Mouse (Mus musculus) kidney, postnatal 14 days (tissue): Measurements from ENCODE around the gene Cspg4.
"Not testable (repeated sequence)": the region's sequence is repeated elsewhere in the genome, so short reads cannot be mapped to it uniquely, and the experiment has no call there.

ENCODE experiments used
- DNase-seq: peaks from one replicate; pipeline ENCODE4 v3.0.0; 2022; ENCODE audit warnings: mixed read lengths

The Cspg4 gene

DNA sequence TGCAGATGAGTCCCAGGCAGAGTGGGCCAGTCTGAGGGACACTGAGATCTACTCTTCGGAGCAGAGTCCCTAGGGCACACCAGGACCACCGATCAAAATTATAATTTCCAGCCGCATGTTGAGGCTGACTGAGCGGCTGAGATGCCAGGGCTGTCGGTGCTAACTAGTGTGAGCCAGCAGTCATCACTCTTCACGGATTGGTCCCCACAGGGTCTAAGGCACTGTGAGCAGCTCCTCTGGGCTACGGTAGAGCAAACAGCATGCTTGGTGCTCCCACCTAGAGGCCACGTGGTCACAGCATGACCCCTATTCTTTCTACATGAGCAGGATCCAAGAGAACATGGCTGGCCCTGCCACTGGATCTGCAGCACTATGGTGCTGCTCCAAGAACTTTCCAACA, 28.5 kb downstream of the Cspg4 start:
- no peak for DNase-seq

DNA sequence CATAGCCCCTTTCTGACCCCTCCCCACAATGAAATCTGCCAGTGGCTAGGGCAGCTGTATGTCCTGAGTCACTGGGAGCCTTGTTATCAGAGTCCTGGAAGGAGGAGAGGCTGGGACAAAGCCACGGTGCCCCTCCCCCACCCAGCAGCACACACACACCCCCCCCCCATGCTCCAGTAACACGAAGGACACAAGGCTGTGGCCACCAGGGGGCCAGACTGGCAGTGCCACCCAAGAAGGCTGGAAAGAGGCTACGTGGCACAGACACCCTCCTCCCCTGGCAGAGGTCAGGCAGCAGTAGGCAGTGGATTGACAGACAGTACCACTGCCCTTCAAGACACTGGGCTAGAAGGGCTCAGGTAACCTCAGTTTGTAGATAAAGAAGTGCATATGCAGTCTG, 29.2 kb downstream of the Cspg4 start:
- peak; percentile 49 for DNase-seq

DNA sequence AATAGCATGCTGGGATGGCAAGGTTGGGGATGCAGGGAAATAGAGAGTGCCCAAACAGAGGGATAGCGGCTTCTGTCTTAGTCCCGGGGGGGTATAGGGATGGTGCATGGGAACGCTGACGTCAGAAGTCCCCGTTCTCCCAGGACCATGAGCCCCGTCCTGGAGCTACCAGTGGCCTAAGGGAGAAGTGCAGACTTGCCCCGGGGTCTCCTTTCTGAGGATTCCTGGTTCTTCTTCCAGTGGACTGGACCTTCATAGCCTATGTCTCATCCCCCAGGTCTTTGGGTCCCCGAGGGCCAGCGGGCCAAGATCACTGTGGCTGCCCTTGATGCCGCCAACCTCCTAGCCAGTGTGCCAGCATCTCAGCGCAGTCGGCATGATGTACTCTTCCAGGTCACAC, 31.9 kb downstream of the Cspg4 start:
- no peak for DNase-seq

DNA sequence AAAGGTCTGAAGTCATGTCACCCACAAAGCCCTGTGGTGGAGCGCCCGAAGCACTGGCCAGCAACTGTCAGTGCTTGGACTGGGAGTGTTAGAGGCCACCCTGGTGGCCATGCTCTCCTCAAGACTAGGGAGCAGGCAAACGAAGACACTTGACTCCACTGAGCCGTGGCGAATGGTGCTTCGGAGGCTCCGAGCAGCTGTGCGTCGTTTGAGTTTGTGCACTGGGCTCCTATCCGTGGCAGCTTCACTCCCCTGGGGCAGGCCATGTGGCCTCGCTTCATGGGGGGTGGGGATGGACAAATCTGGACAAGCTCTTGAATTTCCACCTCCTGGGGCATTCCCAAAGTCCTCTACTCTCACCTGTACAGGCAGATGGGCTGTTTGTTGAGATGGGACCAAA, 34.6 kb downstream of the Cspg4 start:
- DNase-seq, result no peak

DNA sequence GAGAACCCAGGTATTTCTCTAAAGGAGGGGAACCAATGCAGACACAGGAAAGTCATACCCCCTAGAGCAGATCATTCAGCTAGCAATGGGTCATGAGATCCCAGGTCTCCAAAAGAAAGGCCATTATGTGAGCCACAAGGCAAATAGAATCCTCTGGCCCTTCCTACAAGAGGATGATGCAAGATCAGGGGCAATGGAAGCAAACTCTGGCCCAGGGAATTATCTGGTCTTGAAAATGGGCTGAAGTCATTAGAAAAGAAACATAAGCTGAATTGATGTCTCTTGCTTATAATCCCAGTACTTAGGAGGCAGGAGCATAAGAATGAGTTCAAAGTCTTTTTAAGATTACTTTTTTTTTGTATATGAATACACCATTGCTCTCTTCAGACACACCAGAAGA, 35.2 kb downstream of the Cspg4 start:
- no peak for DNase-seq

DNA sequence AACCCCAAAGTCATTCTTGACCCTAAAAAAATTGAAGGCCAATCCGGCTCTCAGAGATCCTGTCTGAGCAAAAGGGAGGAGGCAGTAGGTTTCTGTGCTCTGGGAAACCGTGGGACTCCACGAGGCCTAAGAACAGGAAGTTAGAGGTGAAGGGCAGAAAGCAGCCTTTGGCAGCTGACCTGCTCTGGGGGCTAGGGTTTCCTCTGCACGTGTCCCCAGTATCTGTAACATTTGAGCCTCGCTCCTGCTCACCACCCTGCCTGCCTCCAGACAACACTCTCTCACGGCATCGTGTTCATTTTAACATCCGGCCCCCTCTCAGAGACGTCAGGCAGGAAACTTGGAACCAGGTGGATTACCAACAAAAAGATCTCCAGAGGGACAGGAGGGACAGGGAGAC, 35.7 kb downstream of the Cspg4 start:
- no peak for DNase-seq

DNA sequence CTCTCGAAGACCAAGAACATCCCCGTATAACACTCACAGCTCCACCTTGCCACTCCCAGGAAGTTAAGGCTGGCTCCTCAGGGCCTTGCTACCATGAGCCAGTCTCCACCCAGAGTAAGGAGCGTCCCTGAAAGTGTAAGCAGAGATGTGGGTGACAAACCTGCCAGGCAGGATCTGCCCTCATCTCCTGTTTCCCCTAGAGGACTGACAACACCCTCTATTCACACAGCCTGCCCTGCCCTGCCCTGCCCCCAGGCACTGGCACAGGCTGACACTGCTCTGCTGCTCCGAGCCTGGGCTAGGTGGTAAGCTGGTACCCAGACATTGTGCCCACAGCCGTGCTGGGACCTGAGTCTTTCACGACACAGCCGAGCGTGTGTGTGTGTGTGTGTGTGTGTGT, 36.4 kb downstream of the Cspg4 start:
- no peak for DNase-seq

DNA sequence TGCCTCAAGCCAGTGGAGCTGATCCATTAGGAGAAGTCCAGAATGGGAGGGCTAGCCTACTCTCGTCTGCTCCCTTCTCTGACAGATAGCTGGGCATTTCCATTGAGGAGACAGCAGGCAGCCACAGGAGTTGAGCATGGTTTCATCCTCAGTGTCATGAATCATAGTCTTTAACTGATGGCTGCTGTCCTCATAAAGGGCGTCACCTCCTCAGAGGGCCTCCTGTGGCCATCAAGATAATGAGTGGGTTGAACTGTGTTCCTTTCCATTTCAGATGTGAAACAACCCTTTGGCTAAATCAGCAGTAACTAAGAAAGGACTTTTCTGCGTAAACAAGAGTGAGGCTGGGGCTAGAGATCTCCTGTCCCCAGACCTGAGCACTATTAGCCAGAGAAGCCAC, 38.8 kb downstream of the Cspg4 start:
- no peak for DNase-seq

DNA sequence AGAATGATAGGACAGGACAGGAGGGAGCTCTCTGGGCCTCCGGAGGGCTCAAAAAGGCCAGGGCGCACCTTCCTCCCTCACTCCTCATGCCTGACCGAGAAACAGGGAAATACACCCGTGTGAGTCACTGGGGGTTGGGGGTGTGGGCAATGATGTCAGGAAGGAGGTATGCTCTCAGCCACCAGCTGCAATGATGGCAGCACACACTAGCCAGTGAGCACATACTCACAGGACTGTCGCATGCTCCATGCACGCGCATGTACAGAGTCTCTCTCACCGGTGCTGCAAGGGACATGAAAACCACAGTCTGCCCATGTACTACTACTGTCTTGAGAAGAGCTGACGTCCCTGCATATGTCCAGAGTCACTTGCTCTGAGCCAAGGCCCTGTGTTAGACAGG, 42.7 kb downstream of the Cspg4 start:
- DNase-seq, result no peak

DNA sequence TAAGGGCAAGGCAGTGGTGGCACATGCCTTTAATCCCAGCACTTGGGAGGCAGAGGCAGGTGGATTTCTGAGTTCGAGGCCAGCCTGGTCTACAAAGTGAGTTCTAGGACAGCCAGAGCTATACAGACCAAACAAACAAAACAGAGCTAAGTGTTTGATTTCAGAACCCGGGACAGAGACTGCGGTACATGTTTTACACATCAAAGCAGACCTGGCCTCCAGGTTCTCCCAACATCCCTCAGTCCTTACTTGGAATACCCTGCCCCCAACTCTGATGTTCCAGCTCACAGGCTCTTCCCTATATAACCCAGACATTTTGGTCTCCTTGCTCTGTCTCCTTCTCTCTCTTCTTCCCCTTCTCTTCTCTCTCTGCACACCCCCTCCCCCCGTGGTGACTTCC, 45.2 kb downstream of the Cspg4 start:
- not testable (repeated sequence) for DNase-seq

DNA sequence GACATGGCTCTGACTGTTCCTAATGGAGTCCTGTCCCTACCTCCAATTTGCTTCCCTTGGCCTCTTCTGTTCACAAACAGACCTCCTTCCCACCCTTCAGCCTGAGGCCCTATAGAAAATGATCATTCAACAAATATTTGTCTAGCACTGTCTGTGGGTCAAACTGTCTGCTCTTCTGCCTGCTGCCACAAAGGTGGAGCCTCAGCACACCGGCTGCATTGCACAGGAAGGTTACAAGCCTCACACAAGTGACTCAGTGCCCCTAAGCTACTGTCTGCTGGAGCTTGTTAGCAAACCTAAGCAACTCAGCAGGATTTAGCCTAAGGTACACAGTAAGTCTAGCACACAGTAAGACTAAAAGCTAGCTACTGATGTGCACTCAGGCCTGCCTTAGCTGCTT, 46.2 kb downstream of the Cspg4 start:
- no peak for DNase-seq

DNA sequence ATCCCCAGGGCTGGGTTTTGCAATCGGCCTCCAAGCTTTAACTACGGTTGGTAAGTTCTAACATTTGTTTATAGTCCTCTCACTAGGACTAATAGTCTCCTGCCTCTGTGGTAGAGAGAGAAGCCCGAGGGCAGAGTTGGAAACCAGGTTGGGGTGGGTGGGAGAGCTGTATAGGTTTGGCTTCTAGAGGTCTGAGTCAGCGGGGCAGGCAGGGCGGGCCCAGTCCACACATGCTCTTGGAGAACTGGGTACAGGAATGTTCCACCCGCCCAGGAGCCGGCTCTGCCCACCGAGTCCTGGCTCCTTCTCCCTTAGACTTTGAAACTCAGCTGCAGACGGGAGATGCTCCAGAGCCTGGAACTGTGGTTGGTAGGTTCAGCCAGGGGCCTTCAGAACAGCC, 49.2 kb downstream of the Cspg4 start:
- no peak for DNase-seq

DNA sequence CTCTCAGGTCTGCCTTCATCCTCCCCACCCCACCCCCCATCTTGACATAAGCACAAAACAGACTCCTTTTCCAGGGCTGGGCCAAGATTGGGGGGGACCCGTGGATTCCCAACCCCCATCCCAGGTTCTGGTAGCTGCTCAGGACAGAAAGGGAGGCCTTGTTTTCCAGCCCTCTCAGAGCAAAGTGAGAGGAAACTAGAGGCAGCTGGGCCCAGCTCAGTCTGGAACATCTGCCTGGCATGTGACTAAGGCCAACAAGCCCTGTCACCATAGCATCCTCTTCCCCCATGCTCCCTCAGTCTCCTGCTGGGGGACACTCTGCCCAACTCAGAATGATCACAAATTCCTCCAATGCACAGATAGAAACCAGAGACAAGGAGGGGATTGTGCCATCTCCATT, 50.3 kb downstream of the Cspg4 start:
- no peak for DNase-seq

DNA sequence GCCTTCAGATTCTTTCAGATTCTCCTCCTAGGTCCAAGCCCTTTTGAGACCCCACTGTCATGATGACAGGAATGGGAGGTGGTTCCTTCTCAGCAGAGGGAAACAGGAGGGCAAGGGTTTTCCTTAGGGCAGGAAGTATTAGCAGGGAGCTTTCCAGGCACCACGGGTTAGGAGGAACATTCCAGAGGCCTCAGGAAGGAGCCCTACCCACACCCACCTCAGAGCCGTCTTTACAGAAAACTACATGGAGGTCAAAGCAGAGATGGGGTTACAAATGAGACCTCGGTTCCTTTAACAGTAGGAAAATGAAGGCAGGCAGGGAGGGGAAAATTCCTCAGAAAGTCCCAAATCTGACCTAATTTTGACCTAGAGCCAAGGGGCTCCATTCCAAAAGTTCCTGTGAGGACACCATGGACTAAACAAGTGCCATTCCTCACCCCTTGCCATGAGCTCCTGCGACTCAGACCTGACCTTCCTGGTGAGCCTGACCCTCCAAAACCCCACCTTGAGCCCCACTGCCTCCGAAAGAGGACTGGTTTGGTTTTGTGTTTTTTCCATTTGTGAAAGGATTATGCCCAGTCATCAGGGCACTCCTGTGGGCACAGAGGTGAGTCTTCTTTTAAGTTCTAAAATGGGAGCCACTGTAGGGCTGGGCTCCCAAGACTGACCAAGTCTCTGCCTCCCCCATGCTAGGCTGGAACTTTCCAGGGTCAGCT, 51.0 kb downstream of the Cspg4 start:
- DNase-seq, result no peak

DNA sequence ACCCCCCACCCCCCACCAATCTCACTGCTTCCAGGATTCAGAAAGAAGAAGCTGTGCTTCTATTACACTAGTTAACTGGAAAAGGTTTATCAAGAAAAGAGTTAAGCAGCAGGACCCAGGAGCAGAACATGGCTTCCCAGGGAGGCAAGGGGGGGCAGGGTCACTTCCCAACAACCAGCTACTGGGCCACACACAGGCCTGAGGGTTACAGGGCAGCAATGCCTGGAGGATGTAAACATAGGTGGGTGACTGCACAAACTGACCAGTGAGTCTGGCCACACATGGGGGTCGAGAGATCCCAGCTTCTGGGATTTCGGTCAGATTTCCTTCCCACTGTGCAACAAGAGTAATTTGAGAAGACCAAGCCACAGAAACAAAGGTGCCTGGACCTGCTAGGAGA, 52.3 kb downstream of the Cspg4 start:
- DNase-seq, result no peak

DNA sequence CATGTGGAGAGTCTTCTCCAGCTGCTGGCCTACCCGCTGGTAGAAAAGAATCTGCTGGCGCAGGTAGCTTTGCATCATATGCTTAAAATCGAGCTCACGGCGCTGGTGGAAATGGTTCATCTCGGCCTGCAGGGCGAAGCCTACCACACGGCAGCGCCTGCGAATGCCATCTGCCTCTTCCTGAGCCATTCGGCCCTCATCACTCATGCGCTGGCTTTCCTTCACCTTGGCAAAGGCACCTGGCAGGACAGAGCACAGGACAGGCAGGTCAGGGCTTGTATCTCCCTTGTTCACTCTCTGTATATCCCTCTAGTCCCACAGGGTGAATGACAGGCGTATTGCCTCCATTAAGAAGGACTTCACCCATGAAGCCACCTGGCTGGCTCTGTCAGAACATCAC, 53.6 kb downstream of the Cspg4 start:
- no peak for DNase-seq

DNA sequence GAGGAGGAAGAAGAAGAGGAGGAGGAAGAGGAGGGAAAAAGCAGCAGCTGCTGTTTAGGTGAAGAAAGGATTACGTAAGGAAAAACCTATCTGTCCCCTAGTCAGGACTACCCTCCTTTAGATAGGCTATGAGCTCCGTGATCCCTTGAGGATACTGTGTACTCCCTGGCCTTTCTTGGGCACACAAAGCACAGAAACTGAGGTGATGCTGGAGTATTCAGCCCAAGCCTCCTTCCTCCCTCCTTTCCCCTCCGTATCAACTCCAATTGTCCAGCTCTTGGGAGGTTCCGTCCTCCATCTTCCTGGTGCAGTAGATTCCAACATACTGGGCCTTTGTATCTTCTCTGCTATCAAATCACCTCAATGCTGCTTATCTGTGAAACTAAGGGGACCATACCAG, 57.9 kb downstream of the Cspg4 start:
- no peak for DNase-seq

DNA sequence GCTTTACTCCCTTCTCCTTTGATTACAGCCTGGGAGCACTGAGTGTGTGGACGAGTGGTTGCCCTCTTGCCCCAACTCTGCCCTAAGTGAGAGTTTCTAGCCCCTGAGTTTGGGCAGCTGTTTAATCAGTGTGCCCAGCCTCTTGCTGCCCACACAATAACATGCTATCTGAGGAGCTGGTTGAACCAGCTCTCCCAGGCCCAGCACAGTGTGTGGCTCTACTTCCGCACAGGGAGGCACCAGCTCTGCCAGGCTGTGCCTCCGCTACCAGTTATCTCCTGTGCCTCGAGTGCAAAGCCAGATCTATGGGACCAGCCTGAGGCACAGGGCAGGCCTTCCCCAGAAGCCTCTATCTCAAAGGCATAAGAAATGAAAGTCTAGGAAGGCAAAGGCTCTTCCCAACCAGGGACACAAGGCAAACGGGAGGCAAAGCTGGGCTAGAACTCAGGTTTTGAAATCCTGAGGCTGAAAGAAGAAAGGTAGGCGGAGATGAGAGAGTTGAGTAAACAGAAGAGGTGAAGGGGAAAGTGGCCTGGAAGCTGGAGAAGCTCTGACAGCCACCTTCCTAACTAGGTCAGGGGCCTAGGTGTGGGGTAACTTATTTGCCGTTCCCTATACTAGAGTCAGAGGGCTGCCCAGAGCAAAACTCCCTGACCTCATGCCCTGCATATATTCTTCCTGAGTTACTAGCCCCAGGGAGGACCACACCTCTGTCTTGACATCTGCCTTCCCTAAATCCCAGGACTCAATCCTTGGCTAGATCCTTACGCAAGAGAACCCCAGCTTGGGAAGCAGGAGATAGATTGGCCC, 59.2 kb downstream of the Cspg4 start:
- no peak for DNase-seq

DNA sequence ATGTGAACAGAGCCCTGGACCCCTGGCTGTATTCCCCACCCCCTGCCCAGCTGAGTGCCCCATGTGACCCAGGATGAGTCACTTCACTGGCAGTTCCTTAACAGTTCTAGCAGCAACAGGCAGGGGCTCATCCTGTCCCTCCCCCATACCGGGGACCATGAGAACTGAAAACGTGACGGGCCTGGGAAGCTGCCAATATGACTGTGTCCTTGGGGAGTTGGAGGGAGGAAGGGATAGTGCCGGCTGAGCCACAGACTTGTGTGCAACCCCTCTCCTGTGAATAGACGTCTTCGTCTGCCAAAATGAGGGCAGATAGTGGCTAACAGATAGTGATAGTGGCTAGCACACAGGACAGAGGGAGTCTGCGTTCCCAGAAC, 59.8 kb downstream of the Cspg4 start:
- DNase-seq, result peak; percentile 91

DNA sequence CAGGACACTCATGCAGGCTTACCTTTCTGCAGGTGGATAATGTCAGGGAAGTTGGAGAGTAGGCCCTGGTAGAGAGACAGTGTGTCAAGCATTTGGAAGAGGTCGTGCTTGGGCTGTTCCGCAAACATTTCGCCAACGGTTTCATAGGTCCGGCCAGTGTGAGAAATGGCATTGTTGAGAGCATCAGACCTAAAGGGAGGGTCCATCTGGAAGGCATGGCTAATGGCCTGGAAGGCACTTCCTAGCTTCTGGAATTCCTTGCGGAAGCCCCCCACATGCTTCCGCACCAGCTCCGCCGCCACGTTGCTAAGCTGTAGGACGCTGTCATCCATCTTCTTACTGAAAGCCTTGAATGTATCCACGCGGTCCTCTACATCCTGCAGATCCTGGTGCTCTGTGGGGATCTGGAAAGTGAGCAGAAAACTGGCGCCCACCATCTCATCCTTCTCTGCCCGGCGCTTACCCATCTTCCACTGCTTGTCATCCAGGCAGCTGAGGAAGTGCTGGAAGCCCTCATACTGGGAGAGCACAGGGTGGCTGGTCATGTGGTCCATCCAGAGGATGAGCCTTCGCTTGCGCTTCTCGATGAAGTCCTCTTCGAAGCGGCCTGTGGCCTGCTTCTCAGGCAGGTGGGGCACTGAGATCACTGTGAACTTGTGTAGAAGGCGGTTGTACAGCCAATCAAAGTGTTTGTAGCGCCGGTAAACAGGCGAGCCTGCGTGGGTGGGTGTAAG, 60.6 kb downstream of the Cspg4 start:
- DNase-seq, result no peak

DNA sequence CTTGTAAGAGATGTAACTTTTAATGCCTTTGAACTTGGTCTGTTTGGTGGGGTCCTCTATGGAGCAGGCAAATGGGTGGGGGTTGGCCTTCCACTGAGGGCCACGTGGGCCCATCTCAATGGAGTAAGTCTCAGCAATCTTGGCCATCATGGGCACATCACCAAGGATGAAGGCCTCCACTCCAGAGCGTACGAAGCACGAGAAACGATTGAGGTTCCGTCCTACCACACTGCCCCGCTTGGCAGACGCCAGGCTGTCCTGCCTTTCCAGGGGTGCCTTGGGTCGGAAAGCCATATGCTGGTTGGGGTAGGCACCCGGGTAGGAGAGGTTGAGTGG, 61.2 kb downstream of the Cspg4 start:
- DNase-seq, result no peak

DNA sequence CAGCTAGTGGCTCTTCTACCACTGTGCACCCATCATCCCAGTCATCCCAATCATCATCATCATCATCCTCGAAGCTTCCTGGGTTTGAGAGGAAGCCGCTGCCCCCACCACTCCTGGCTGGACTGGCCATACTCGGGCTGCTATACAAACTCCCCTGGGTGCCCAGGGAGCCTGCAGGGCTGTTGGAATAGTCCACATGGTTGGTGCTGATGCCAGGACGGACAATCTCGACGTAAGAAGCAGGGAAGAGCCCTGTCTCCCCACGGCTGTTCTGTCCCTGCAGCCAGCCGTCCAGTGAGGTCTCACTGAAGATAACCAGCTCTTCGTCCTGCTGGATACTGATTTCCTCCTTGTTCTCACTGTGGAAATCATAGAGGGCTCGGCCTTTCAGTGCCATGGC, 61.6 kb downstream of the Cspg4 start:
- no peak for DNase-seq

DNA sequence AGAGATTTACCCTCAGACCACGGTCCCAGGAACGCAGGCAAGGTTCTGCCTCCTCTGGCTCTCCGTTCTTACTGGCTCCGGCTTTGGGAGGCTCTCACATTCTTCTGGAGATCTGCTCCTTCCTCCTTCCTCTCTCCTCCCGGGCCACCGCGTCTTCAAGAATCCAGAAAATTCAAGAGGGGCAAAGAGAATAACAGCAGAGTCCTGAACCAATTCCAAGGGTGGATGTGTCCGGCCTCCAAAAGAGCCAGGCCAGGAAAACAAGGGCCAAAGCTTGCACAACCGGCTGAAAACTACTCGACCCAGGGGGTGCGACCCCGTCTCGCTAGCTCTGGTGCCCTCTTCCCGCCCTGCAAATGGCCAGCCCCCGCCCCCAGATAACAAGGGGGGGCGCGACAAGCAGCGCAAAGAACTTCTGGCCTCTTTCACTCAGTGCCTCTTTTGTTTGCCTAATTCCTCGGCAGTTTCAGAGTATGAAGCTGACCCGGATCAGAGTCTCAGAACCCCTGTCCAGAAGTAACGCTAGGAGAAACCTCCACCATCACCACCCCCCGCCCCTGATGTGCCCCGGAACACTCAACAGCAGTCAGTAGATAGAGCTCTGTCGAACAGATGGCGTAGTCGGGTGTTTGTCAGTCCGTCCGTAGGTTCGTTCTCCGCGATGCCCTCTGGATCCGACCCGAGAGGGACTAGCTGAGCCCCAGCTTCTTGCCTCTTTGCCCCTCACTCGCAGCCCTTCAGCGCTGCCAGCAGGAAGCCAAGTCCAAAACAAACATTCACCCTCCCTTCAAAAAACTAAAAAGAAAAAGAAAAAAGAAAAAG, 62.6 kb downstream of the Cspg4 start:
- DNase-seq, result peak; percentile 76
